Mouse (Mus musculus) urinary bladder, postnatal 10 days (tissue): ENCODE data around the gene Bcr.

ENCODE experiments used
- DNase-seq: peaks from one replicate; pipeline ENCODE4 v3.0.0; 2022; ENCODE audit warnings: low spot score

Gene Bcr

GRCm38 (mm10) chr10:75095216-75095615 is 34.8 kb downstream of the Bcr start:
- no peak for DNase-seq

DNA sequence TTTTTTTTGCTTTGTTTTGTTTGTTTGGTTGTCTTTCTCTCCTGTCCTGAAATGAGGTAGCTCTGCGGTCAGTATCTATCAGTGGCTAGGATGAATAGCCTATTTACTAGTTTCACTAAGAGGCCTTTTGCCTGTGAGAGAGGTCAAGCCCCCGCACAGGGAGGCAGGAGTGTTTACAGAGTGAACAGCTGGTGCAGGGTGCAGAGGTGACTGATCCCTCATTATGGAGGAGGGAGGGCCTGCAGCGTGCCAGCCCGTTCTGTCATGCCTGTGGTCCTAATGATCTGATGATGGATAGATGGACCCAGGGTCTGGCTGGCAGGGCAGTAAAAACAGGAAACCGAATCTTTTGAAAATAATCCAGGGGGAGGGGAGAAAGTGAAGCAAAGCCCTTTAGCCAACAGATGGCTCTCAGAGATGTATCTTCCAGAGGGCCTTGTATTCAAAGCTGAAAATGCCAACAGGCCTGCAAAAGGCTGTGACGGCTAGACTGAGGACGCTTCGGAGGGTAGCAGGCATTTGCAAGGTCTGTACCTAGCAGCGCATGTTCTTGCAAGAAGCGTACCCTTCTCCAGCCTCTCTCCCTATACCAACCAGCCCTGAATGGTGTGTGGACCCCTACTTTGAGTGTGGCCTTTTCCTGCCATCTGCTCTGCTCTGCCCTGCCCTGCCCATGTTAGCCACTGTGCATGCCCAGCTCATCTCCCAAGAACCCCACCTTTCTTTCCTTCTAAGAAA is 38.2 kb downstream of the Bcr start:
- no peak for DNase-seq

GRCm38 (mm10) chr10:75100298-75100697 is 39.9 kb downstream of the Bcr start:
- no peak for DNase-seq

DNA sequence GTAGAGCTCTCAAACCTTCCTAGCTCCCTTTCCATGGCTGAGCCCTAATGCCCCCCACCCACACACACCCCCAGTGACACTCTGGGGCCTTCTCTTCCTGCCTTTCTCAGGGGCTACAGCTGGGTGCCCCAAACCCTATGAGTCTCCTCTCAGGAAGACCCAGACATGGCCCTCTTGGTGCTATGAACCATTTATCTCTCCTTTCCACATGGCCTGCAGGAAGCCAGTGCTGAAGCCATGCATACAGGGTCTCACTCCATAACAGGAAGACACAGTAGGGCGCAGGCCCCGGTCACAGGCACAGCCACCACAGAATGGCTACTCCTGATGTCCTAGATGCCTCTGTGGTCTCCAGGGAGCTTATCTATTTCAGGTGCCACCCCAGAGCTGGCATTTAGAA is 43.1 kb downstream of the Bcr start:
- no peak for DNase-seq

DNA sequence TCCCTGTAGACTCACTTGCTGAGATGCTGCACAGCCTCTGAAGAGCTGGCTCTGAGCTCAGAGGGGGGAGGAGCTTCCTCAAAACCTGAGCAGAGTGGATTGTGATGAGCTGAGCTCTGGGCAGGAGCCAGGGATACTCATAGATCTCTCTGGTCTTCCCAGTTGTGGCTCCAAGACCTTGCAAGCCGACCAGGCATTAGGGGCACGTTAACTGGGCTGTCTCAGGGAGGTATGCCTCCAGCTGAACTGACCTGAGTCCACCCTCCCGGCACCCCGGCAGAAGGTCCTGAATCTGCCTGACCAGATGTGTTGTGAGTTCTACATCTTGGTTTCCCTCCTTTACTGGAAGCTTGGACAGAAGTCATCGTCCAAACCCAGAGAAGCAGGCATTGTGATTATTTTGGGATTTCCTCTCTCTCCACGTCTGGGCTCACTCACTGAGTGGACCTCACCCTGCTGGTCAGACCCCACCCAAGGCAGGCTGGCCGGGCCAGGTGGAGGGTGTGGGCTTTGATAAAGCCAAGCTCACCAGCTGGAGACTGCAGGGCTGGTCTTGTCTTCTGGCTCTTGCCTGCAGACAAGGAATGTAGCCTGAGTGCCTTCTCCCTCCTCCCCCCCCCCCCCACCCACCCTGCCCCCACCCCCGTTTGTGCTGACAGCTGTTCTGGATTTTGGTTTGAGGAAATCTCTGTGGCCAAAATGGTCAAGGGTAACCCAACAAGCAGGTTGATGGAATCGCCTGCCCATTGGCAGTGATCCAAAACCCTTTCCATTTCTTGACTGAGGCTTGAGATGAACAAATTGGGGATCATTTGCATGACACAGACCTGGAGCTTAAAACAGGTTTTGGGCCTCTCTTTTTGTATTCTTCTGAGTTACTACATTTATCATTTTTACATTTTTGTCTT is 44.1 kb downstream of the Bcr start:
- DNase-seq = no peak

DNA sequence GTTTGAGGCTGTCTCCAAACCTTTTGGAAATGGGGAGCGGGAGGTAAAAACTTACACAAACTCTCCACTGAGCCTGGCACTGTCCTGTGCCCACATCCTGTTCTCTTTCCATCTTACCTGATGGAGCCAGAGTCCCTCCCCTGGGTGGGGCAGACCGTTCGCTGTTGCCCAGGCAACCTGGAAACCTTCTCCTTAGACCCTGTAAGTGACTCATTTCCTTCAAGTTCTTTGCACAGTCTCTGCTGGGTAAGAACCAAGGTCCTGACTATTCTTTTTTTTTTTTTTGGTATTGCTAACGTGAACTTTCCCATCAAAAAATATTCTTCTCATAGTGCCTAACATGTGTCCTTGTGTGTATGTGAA is 44.7 kb downstream of the Bcr start:
- DNase-seq = no peak

- no peak for DNase-seq
Observed at GRCm38 (mm10) chr10:75105687-75106086, 45.3 kb downstream of the Bcr start.

- DNase-seq = no peak
Observed at GRCm38 (mm10) chr10:75106940-75107381, 46.6 kb downstream of the Bcr start.

DNA sequence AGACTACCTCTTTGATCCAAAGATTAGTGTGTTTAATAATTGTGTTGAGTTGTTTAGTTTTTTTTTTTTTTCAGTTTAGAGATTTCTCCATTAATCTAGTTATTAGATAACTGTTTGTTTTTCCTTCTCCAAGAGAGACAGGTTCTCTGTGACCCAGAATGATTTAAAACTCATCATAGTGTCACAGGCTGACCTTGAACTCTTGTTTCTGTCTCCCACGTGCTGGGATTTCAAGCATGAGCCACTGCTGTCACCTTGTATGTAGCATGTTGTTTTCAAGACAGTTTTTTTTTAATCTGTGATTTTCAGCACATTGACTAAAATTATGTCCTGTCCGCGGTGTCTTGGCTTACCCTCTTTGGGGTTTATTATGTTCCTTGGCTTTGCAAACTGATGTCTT is 47.7 kb downstream of the Bcr start:
- no peak for DNase-seq

DNA sequence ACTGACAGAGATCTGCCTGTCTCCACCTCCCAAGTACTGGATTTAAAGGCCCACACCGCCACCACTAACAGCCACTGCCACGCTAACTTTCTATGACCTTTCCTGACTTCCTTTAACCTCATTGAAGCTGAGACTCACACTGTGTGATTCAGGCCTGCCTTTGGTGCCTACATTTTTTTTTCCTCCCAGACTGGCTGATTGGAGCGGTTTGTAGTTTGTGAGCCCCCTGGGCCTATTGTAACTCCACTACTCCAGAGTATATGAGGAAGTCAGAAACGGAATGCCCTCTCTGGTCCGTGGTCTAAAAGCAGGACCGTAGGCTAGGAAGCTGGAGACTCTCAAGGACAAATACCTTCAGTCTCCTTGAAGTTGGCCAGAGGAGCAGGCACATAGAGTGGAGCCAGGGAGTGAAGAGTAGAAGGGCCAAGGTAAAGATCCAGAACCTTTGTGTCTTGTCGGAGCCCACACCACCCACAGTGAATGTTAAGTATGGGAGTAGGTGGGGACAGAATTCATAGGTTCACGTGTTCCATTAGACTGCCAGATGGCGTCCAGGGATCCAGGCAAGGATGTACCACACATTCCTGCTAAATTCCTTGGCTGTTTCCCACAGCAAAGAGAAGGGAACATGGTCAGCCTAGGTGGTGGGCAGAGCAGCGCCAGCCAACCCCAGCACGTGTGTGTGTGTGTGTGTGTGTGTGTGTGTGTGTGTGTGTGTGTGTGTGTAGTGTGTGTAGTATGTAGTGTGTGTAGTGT is 51.2 kb downstream of the Bcr start:
- no peak for DNase-seq

GRCm38 (mm10) chr10:75112405-75112804 is 52.0 kb downstream of the Bcr start:
- DNase-seq = no peak

GRCm38 (mm10) chr10:75113620-75114019 is 53.2 kb downstream of the Bcr start:
- no peak for DNase-seq

- no peak for DNase-seq
Observed at GRCm38 (mm10) chr10:75115240-75115639, 54.8 kb downstream of the Bcr start.

- DNase-seq = no peak
Observed at GRCm38 (mm10) chr10:75116842-75117457, 56.6 kb downstream of the Bcr start.

GRCm38 (mm10) chr10:75118444-75118843 is 58.1 kb downstream of the Bcr start:
- DNase-seq = no peak

- DNase-seq = no peak
Observed at GRCm38 (mm10) chr10:75119396-75119795, 59.0 kb downstream of the Bcr start.

- DNase-seq = no peak
Observed at GRCm38 (mm10) chr10:75120176-75120575, 59.8 kb downstream of the Bcr start.

DNA sequence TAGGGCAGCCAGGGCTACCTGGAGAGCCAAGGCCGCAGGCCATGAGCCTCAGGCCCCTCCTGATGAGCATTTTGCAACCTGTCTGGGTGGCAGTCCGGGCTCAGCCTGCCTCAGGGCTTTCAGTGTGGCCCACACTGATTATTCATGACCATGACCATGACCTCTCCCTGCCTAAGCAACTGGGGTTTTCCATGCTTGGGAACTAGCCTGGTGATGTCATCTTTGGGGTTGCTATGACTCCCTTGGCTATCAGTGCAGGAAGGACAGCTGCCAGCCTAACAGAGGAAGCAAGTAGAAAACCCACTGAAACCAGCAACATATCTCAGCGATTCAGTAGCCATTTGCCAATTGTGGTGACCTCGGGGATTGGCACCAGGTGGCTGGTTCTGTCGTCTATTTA is 60.6 kb downstream of the Bcr start:
- no peak for DNase-seq

- DNase-seq = no peak
Observed at GRCm38 (mm10) chr10:75125577-75125976, 65.2 kb downstream of the Bcr start.

GRCm38 (mm10) chr10:75129283-75129710 is 68.9 kb downstream of the Bcr start:
- peak; percentile 37 for DNase-seq

- DNase-seq = no peak
Observed at GRCm38 (mm10) chr10:75130372-75131046, 70.1 kb downstream of the Bcr start.
